In the genomic region with DNA sequence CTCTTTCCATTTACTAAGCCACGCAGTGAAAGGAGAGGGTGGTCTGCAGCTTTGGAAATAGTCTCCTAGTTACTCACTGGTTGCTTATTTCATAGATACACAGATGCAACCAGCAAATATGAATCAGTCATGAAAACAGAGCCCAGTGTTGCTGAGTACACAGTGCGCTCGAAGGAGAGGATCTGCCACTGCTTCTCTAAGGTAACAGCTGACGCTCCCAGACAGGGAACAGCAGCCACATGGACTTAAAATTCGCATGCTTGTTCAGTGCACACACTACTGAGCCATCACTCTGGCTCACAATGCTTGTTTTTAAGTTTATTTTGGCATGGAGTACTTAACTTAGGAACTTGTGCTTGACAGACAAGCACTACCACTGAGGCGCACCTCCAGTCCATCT, we compare ENCODE assay signal across 18 mouse cellular contexts.
"Had no signal": no experiment of that assay in that cellular context is flagged by ENCODE, and none has a peak within 500 bp of the region (broad histone marks: within the 10 kb centered on the region; RNA-seq: fewer than 3 reads in every experiment).

No protein-coding gene starts in this region.

- H3K27ac ChIP-seq: lung, embryonic 15.5 days; macrophage; midbrain, embryonic 13.5 days; midbrain, embryonic 15.5 days; neural tube, embryonic 12.5 days had no signal

- H3K27me3 ChIP-seq: lung, embryonic 15.5 days; megakaryocyte, embryonic 14.5 days; midbrain, embryonic 13.5 days; midbrain, embryonic 15.5 days; neural tube, embryonic 12.5 days had no signal

- DNase-seq: liver, postnatal 0 days; lung, adult 2 months; lung, postnatal 14 days; lung, postnatal 36 days; right cerebral cortex, postnatal 25 days; right cerebral cortex, postnatal 4 days; spleen, adult 18-20 months; thymus, adult 18-20 months; thymus, postnatal 14 days; thymus, postnatal 4 days had no signal

- H3K36me3 ChIP-seq: midbrain, embryonic 15.5 days had no signal

- ATAC-seq: liver, postnatal 0 days; lung, postnatal 0 days; midbrain, embryonic 13.5 days; midbrain, embryonic 15.5 days had no signal

- H3K4me3 ChIP-seq: lung, embryonic 15.5 days; megakaryocyte, embryonic 14.5 days; midbrain, embryonic 13.5 days; midbrain, embryonic 15.5 days; neural tube, embryonic 12.5 days had no signal

- H3K4me2 ChIP-seq: lung, embryonic 15.5 days; midbrain, embryonic 11.5 days; midbrain, embryonic 13.5 days; midbrain, embryonic 15.5 days; neural tube, embryonic 12.5 days had no signal

- H3K9me3 ChIP-seq: lung, embryonic 15.5 days; megakaryocyte, embryonic 14.5 days; midbrain, embryonic 13.5 days; midbrain, embryonic 15.5 days; neural tube, embryonic 12.5 days had no signal

- H3K4me1 ChIP-seq: lung, embryonic 15.5 days; megakaryocyte, embryonic 14.5 days; midbrain, embryonic 15.5 days; neural tube, embryonic 12.5 days had no signal

- H3K9ac ChIP-seq: liver, postnatal 0 days; lung, embryonic 15.5 days; midbrain, embryonic 13.5 days; midbrain, embryonic 15.5 days; neural tube, embryonic 12.5 days had no signal
